Mouse (Mus musculus): Measurements from ENCODE around the gene Nat8f6. TPM values are rescaled to one million over a fixed set of nuclear protein-coding genes. Genes with fewer than 3 reads are reported as not detected.
"Not testable (repeated sequence)": the region's sequence is repeated elsewhere in the genome, so short reads cannot be mapped to it uniquely, and the experiment has no call there.

The Nat8f6 gene
- polyA plus RNA-seq, 1 experiment from 2014 or later: not detected

DNA sequence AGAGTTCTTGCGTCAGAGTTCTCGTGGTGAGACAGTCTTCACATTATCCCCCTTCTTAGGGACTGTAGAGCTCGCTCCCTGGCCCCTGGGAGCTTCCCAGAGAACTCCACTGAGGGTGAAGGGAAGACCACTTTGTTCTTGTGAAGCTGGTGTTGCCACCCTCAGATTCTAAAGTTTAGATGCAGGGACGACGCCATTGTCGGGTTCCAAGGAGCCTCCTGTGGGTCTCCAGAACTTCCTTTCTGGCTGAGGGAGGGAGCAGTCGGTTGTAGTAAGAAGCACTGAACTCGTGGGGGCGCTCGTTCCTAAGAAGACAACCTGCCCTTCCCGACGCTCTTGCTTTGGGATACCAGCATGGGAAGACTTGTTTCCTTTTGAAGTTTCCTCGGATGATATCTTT is 55.2 kb downstream of the Nat8f6 start, which contains the start of gene Nat8f3:
Gene Nat8f3, minus strand, starts transcription at position 223 of the 400 bp plus-strand sequence.
- not testable (repeated sequence) for H3K9me3 ChIP-seq (ENCODE audit: control insufficient read depth, low read length); H3K9ac ChIP-seq (ENCODE audit: low read depth, low read length); ATAC-seq (replicated peaks; ENCODE audit: low FRiP score); H3K4me3 ChIP-seq (ENCODE audit: low read depth, low read length); H3K4me1 ChIP-seq (replicated peaks; ENCODE audit: control insufficient read depth, insufficient read depth, low read length); H3K27ac ChIP-seq (ENCODE audit: low read depth, low read length); H3K27me3 ChIP-seq (replicated peaks; ENCODE audit: control insufficient read depth, insufficient read depth, low read length); H3K36me3 ChIP-seq (ENCODE audit: control insufficient read depth, insufficient read depth, low read length); DNase-seq (ENCODE audit: low spot score); H3K4me2 ChIP-seq
- WGBS: 58% methylated on average over 13 of the region's 13 CpGs

DNA sequence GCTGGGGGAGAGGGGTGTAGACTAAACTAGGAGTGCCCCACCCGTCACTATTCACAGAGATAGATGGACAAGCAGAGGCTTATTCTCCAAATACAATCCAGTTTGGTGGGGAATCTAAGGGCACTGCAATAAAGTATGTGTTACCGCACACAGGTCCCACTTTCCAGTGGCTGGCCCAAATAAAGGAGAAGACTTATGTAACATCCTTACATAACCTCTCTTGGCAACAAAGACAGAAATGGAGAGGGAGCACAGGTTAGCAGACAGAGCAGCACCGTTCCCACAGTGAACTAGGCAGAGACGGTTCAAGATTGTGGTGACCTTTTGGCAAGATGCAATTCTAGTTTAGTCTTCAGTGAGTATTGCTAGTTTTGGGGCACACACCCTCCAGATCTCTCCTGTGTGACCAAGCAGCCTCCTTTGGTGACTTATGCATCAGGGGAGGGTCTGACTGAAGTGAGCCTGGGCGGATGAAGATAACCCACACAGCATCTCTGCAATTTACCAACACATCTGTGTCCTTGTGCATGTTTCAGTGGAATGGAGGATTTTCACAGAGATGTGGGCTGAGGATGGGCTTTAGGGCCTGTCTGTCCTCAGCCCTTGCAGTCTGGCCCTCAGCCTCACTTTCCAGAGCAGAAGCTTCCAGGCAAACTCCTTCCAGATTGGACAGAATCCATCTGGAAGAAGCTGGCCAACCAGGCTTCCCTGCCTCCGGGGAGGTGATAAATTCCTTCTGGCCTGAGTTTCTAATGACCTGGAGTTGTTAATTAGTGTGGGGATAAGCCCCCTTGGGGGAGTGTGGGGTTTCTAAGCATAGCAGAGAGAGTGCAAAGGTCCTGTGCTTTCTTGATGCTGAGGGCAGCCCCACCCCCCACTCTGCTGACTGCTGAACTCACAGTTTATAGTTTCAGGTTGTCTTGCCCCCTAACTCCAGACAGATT is 57.4 kb downstream of the Nat8f6 start:
- H3K27ac ChIP-seq (ENCODE audit: low read depth, low read length); H3K36me3 ChIP-seq (ENCODE audit: control insufficient read depth, insufficient read depth, low read length); H3K4me2 ChIP-seq; ATAC-seq (replicated peaks; ENCODE audit: low FRiP score); H3K27me3 ChIP-seq (replicated peaks; ENCODE audit: control insufficient read depth, insufficient read depth, low read length); DNase-seq (ENCODE audit: low spot score); H3K9ac ChIP-seq (ENCODE audit: low read depth, low read length); H3K9me3 ChIP-seq (ENCODE audit: control insufficient read depth, low read length); H3K4me1 ChIP-seq (replicated peaks; ENCODE audit: control insufficient read depth, insufficient read depth, low read length); H3K4me3 ChIP-seq (ENCODE audit: low read depth, low read length): not testable (repeated sequence)
- WGBS: 80% methylated on average over 5 of the region's 6 CpGs

DNA sequence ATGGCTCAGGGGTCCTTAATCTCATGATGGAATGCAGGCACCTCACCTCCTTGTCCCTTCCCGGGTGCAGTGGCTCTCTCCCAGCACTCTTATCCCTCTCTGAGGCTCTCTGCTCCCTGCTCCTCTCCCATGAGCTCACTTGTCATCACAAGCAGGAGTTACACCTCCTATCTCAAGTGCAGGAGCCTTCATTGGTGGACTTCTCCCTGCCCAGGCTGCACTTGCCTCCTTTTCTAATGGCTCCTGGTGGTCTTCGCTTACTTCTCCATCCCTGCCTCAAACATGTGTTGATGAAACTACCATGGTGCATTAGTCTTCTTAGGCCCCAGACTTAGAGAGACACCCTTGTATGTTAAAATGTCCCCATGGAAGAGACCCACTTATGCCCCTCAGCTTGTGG is 58.1 kb downstream of the Nat8f6 start:
- H3K4me2 ChIP-seq; H3K36me3 ChIP-seq (ENCODE audit: control insufficient read depth, insufficient read depth, low read length); H3K4me1 ChIP-seq (replicated peaks; ENCODE audit: control insufficient read depth, insufficient read depth, low read length); H3K27ac ChIP-seq (ENCODE audit: low read depth, low read length); ATAC-seq (replicated peaks; ENCODE audit: low FRiP score); H3K27me3 ChIP-seq (replicated peaks; ENCODE audit: control insufficient read depth, insufficient read depth, low read length); H3K4me3 ChIP-seq (ENCODE audit: low read depth, low read length); H3K9ac ChIP-seq (ENCODE audit: low read depth, low read length); DNase-seq (ENCODE audit: low spot score); H3K9me3 ChIP-seq (ENCODE audit: control insufficient read depth, low read length): not testable (repeated sequence)
- WGBS: 81% methylated on average over 1 of the region's 2 CpGs

Small RNA genes lying within 50 kb of the gene (microRNA-seq; reads per million reads assigned to microRNA genes)
- not detected for gene Mir6375 (ENCODE audit: borderline number of aligned reads)

Other genes with a start within 250 kb of the Nat8f6 start
- gene Alms1, start 233.4 kb downstream of the Nat8f6 start, polyA plus RNA-seq (2014; fragmentation: Nextera tagmentation; extraction: Ambion mirVana): 6.0 and 6.3 TPM in 2 replicates
- gene Nat8f7, start 107.7 kb downstream of the Nat8f6 start, polyA plus RNA-seq (2014; fragmentation: Nextera tagmentation; extraction: Ambion mirVana): not detected in 2 replicates
- 0.14 TPM in 1 of 2 replicates, not detected in the other for gene Nat8f3, start 55.2 kb downstream of the Nat8f6 start, polyA plus RNA-seq (2014; fragmentation: Nextera tagmentation; extraction: Ambion mirVana)
- gene Nat8f5, start within 50 bp of the Nat8f6 start, polyA plus RNA-seq (2014; fragmentation: Nextera tagmentation; extraction: Ambion mirVana): not detected in 2 replicates
- not detected in 2 replicates for gene Nat8, start 11.1 kb upstream of the Nat8f6 start, polyA plus RNA-seq (2014; fragmentation: Nextera tagmentation; extraction: Ambion mirVana)
- gene Nat8f2, start 48.2 kb upstream of the Nat8f6 start, polyA plus RNA-seq (2014; fragmentation: Nextera tagmentation; extraction: Ambion mirVana): not detected in 2 replicates
- gene Nat8f4, start 83.9 kb upstream of the Nat8f6 start, polyA plus RNA-seq (2014; fragmentation: Nextera tagmentation; extraction: Ambion mirVana): 1.9 TPM in 2 replicates
- 37.1 and 38.4 TPM in 2 replicates for gene Tprkb, start 90.9 kb upstream of the Nat8f6 start, polyA plus RNA-seq (2014; fragmentation: Nextera tagmentation; extraction: Ambion mirVana)
- gene Nat8f1, start 94.7 kb upstream of the Nat8f6 start, polyA plus RNA-seq (2014; fragmentation: Nextera tagmentation; extraction: Ambion mirVana): 5.2 and 6.8 TPM in 2 replicates
- gene Dusp11, start 140.7 kb upstream of the Nat8f6 start, polyA plus RNA-seq (2014; fragmentation: Nextera tagmentation; extraction: Ambion mirVana): 58.7 and 59.9 TPM in 2 replicates
- gene Figla, start 195.2 kb upstream of the Nat8f6 start, polyA plus RNA-seq (2014; fragmentation: Nextera tagmentation; extraction: Ambion mirVana): not detected in 2 replicates
- 66.5 and 73.2 TPM in 2 replicates for gene Add2, start 207.7 kb upstream of the Nat8f6 start, polyA plus RNA-seq (2014; fragmentation: Nextera tagmentation; extraction: Ambion mirVana)

Measured in liver, embryonic 11.5 days (tissue).